Mouse (Mus musculus) layer of hippocampus, postnatal 25 days (tissue): Measurements from ENCODE around the gene Ndufaf2. TPM values are rescaled to one million over a fixed set of nuclear protein-coding genes. Genes with fewer than 3 reads are reported as not detected.

Source experiments
- DNase-seq, 2 experiments: peaks; one replicate each; pipeline ENCODE4 v3.0.0; 2022; ENCODE audit warnings: mixed read lengths in 2 of 2, low spot score in 1 of 2; ENCODE audit errors: extremely low spot score in 1 of 2
- total RNA-seq, 2 experiments: library from RNA; stranded (reverse); gene quantifications; 2 replicates each; pipeline ENCODE4 v1.2.3; 2021

The Ndufaf2 gene
- total RNA-seq, 2 experiments from 2014 or later: 21.2 to 22.1 TPM

DNA sequence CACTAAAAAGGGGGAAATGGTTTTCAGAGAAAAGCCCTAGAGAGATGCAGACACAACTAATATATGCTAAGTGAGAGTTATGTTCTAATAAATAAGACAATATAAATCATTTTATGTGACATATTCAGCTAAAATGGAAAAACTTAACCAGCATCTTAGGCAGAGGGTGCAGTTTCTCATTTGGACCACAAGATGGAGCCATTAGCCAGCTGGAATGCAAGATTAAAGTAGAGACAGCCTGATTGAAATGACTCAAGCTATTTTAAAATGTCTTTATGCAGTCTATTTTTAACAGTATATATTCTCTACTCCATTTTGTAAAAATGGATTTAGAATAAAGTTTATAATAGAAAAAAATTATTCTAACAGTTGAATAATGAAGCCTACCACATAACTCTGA is 6.6 kb downstream of the Ndufaf2 start:
- no peak for DNase-seq

GRCm38 (mm10) chr13:108144086-108144485 is 14.3 kb downstream of the Ndufaf2 start:
- no peak for DNase-seq

GRCm38 (mm10) chr13:108138403-108138977 is 19.9 kb downstream of the Ndufaf2 start:
- DNase-seq: no peak

- DNase-seq: no peak
Measured at GRCm38 (mm10) chr13:108135617-108136016, 22.8 kb downstream of the Ndufaf2 start.

DNA sequence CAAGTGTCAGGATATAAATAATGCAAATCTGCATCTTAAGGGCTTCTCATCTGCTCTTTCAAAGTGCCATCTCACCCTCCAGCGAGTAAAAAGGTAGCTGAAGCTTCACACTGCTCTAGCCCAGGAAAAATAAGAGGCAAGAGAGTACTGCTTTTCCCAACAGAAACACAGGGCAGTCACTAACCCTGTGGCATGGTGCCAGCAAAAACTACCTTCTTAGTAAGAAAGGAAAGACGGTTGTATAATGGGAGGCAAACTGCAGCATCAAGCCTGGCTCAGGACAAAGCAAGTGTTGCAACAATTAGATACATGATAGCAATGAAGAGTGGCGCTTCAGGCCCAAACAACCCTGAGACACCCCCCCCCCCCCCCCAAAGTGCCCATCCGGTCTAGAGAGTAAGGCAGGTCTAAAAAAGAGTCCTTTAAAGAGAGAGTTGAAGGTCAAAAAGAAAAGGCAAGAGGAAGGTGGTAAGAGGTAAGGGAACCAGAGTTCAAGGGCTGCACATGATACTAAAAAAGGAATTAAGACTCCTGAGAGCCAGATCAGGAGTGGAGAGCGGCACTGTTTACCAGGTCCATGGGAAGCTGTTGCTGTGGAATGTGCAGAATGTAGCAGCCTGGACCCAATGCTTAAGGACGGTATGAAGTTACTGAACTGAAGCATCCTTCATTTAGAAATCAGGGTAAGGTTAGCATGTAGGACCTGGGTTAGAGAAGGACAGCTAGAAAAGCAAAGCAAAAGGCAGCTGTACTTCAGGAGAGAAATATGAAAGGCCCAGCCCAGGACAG is 26.2 kb downstream of the Ndufaf2 start:
- no peak for DNase-seq

DNA sequence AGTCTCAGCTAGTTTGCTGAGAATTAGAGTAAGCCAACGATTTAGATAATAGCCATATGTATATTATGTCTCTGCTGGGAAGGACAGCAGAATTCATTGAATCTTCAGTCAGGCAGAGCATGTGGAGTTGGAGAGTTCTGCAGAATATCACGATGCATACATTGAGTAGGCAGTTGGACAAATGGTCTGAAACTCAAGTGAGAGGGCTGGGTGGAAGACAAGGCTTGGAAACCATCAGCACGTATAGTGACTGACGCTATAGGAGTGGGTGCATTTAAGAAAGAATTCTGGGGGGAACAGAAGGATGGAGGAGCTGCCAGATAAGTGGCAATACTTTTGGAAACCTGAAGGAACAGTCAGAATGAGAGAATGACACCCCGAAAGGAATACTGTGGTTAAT is 27.7 kb downstream of the Ndufaf2 start:
- no peak for DNase-seq

- no peak for DNase-seq
Measured at GRCm38 (mm10) chr13:108129070-108129469, 29.4 kb downstream of the Ndufaf2 start.

GRCm38 (mm10) chr13:108127883-108128282 is 30.5 kb downstream of the Ndufaf2 start:
- no peak for DNase-seq

DNA sequence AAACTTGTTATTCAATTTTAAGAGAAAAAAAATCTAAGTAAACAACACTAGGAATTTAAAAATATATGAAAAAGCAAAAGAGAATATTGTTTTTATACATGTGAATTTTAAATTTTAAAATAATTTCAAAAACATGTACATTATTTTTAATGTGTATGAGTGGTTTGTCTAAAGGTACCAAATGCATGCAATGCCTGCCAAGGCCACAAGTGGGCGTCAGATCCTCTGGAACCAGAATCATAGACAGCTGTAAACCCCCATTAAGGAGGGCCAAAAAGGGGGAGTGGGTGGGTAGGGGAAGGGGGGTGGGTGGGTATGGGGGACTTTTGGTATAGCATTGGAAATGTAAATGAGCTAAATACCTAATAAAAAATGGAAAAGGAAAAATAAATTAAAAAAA is 31.3 kb downstream of the Ndufaf2 start:
- DNase-seq: peak in 1 of 2 experiments; percentile 40

DNA sequence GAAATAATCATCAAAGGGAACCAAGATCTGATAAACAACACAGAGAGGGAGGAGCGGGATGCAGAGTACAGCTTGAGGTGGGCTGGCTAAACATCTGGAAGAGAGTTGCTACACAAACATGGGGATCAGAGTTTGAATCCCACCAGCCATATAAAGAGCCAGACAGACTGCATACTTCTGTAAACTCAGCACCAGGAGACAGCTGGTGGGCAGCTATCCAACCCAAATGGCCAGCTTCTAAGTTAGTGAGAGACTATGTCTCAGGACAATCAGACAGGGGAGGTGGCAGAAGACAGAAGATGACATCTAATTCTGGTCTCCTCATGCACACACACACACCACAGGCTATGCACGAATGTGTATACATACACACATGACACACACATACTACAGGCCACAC is 32.2 kb downstream of the Ndufaf2 start:
- DNase-seq: no peak

DNA sequence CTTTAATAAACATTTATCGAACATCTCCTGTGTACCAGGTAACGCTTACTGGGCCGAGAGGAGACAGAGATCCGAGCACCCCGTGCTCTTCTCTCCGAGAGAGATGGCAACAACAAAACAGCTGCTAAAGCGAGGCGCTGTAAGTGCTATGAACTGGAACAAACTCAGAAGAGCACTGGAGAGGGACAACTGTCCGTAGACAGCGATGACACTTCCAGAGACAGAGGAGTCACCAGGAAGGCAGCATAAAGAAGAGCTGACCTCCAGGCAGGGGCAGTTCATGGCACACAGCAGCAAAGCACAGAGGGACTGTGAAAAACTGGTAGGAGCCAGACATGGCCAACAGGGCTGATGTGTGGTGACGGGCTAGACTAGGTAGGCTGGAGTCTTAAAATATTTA is 34.3 kb downstream of the Ndufaf2 start:
- no peak for DNase-seq

DNA sequence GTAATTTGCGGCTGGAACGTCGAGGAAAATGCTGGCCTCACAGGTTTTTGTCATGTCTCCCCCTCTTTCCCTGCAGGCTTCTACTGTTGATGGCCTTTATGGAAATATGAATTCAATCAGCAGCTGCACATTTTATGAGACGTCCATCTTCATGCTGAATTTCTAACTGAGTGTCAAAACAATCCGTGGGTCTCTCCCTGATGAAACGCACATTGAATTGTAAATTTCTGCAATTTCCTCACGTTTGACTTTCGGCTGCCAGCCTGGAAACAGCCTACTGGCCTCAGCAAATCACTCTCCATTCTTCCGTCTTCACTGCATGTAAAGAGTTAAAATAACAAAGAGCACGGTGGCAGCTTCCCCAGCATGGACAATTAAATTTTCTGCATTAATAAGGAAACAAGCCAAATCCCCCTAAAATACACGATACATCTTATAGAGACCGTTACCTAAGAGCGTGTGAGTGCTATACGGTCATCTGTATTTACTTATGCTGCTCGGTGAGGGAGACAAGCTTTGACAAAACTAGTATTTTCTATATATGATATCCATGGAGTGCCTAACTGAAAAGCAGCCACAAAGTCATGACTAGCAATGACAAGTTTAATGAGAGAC is 35.2 kb downstream of the Ndufaf2 start:
- DNase-seq: no peak

- DNase-seq: no peak
Measured at GRCm38 (mm10) chr13:108119411-108120310, 38.8 kb downstream of the Ndufaf2 start.

DNA sequence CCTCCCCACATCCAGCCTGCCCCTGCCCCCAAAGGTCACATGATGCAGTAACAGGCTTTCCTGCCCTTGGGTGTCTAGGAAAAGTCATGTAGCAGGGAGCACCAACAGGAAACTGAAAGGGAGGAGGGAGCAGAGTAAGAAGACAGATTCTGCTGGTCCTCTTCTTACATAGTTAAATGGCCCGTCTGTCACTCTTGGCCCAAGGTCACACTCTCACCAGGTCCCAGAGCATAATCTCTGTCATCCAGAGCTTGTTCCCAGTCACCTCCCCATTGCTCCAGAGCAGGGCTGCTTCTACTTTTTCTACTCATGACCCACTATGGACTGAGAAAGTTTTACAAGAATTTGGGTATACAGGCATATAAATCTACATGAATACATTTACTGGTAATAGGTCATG is 40.2 kb downstream of the Ndufaf2 start:
- DNase-seq: no peak

DNA sequence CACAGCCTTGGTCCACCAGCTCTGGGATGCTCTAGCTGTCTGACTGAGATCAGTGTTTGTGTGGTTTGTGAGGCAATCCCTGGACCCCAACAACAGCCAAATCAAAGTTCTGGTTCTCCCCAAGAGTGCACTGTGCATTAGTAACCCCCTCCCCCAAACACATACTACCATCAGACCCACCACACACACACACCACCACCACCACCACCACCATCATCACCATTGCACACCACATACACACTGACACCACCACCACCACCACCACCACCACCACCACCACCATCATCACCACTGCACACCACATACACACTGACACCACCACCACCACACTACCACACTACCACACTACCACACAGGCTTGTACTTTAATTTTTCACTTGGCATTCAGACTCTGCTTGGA is 40.8 kb downstream of the Ndufaf2 start:
- DNase-seq: no peak

DNA sequence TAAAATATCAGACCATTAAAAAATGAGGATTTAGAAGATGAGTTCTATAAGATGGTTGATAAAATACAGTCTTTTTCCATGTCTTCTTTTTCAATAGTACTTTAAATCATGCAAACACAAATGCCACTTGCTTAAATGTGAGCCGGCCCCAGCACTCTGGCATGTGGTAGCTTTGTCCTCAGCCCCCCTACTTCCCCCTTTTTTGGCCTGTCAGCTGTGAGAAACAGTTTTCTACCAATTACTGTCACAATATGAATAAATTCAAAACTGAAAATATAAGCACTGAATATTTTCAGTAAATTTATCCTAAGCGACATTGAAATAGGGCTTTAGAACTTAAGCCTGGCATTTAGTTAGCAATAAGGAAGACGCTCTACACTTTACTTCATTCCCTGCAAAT is 44.2 kb downstream of the Ndufaf2 start:
- DNase-seq: no peak

GRCm38 (mm10) chr13:108113536-108113935 is 44.9 kb downstream of the Ndufaf2 start:
- no peak for DNase-seq

DNA sequence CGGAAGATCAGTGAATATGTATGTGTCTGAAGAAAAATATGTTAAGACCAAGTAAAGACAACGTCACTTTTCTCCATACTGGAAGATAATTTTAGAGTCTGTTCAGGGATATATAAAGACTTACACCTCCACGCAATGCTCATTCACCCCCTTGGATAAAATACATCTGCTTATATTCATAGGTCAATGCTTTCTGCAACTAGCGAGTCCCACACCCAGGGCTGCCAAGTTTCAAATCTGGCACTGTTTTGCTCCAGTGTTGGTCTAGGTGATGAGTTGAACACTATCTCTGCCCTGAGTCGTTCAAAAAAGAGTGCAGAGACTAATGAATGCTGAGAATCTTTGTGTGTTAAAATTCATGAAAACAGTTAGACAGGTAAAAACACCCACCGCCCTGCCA is 47.5 kb downstream of the Ndufaf2 start:
- no peak for DNase-seq

DNA sequence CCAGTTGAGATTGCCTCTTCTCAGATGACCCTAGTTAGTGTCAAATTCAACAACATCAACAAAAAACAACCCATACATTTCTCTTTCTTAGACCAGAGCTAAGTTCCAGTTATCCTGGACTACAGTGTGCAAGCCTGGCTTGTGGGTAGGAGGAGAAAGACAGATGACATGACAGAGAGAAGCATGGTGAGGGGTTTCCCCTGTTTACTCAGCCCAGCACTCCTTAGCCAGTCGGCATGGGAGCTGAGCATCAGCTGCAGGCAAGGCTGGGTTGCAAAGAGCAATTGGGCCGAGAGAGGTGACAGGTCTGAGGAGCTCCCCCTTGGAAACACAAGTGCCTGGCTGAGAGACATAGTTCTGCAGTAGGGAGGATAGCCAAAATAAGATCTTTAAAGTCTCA is 57.7 kb downstream of the Ndufaf2 start:
- no peak for DNase-seq

GRCm38 (mm10) chr13:108096446-108096845 is 62.0 kb downstream of the Ndufaf2 start:
- DNase-seq: no peak

DNA sequence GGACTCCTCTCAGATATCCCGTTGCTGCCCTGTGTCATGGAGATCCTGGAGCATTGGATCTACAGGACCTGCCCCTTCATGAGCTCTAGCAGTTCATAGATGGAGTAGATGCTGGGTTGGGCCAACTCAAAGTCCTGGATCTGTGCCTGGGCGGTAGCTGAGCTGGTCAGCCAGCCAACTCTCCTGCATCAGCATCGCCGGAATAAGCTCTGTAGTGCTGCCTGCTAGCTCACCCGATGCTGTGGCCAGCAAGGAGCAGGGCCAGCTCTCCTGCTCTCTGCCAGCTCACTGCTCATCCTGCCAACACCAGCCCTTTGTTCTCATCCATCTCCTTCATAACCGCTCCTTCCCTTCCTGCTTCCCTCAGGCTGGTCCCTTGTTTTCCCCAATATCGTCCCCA is 62.8 kb downstream of the Ndufaf2 start:
- peak in 1 of 2 experiments; percentile 22 for DNase-seq
